ENCODE assay signal across 8 mouse cellular contexts in genomic region chr17:22866421-22866844, GRCm38 (mm10). TPM values are rescaled to one million over a fixed set of nuclear protein-coding genes. Genes with fewer than 3 reads are reported as not detected.
DNase-seq lines count a peak whose midpoint lies in the region; ATAC-seq lines count a peak whose summit lies in the region.

No protein-coding gene starts in this region.

- H3K27me3 ChIP-seq in neural tube, embryonic 11.5 days (ENCODE audit: control insufficient read depth, insufficient read depth, low read length) = no peaks in the 10 kb centered on the region
- no peaks in the 10 kb centered on the region for H3K27me3 ChIP-seq in embryonic facial prominence, embryonic 14.5 days (replicated peaks; ENCODE audit: control insufficient read depth, insufficient read depth, low read length)
- no peaks in the 10 kb centered on the region for H3K27me3 ChIP-seq in megakaryocyte, embryonic 14.5 days (replicated peaks)

- DNase-seq in neural tube, embryonic 11.5 days (ENCODE audit: low spot score) = no peak
- DNase-seq in neural tube, embryonic 10.5 days (ENCODE audit: extremely low spot score, low spot score) = no peak
- DNase-seq in NIH3T3 (ENCODE audit: low read depth) = peak; percentile 78
- DNase-seq in embryonic facial prominence, embryonic 14.5 days (ENCODE audit: low spot score) = peak; percentile 41
- peak; percentile 84 for DNase-seq in induced T-regulatory cell, adult 2 months (ENCODE audit: low read depth)
- peak; percentile 15 for DNase-seq in telencephalon, adult 2 months (ENCODE audit: low read depth, low spot score)
- no peak for DNase-seq in urinary bladder, adult 2 months (ENCODE audit: low spot score)

- peak overlapping the region; percentile 62 for H3K9ac ChIP-seq in neural tube, embryonic 11.5 days (ENCODE audit: low read length)
- H3K9ac ChIP-seq in embryonic facial prominence, embryonic 14.5 days (ENCODE audit: low read depth, low read length) = peak overlapping the region; percentile 79

- peak; percentile 20 for ATAC-seq in neural tube, embryonic 11.5 days (ENCODE audit: insufficient read depth, low FRiP score, low TSS enrichment)
- peak; percentile 41; the same call in 1 of the 2 replicates for ATAC-seq in embryonic facial prominence, embryonic 14.5 days (ENCODE audit: low read depth)

- peaks cover 5% of the 10 kb centered on the region; the same call in 1 of the 2 replicates for H3K4me1 ChIP-seq in neural tube, embryonic 11.5 days (ENCODE audit: control insufficient read depth, insufficient read depth, low read length)
- H3K4me1 ChIP-seq in embryonic facial prominence, embryonic 14.5 days (ENCODE audit: control insufficient read depth, insufficient read depth, low read length) = peaks cover 7% of the 10 kb centered on the region; the same call in 1 of the 2 replicates
- H3K4me1 ChIP-seq in megakaryocyte, embryonic 14.5 days = peaks cover 15% of the 10 kb centered on the region

- whole genome bisulfite sequencing in neural tube, embryonic 11.5 days = 2% methylated on average over 10 of the region's 10 CpGs
- 2% methylated on average over 10 of the region's 10 CpGs for WGBS in embryonic facial prominence, embryonic 14.5 days

- H3K4me2 ChIP-seq in neural tube, embryonic 11.5 days (ENCODE audit: low read depth) = peak overlapping the region; percentile 43
- peak overlapping the region; percentile 67 for H3K4me2 ChIP-seq in embryonic facial prominence, embryonic 14.5 days (ENCODE audit: low read depth, low read length)

- no peaks in the 10 kb centered on the region; the same call in 1 of the 2 replicates for H3K36me3 ChIP-seq in neural tube, embryonic 11.5 days (ENCODE audit: control insufficient read depth, insufficient read depth, low read length)
- peaks cover 27% of the 10 kb centered on the region for H3K36me3 ChIP-seq in embryonic facial prominence, embryonic 14.5 days (ENCODE audit: control insufficient read depth, insufficient read depth, low read length)
- H3K36me3 ChIP-seq in megakaryocyte, embryonic 14.5 days (replicated peaks; ENCODE audit: low read length) = peaks cover 28% of the 10 kb centered on the region

- no peak overlapping the region for H3K27ac ChIP-seq in neural tube, embryonic 11.5 days (ENCODE audit: low read depth, low read length)
- peak overlapping the region; percentile 89 for H3K27ac ChIP-seq in embryonic facial prominence, embryonic 14.5 days (replicated peaks; ENCODE audit: low read depth, low read length)

- H3K9me3 ChIP-seq in neural tube, embryonic 11.5 days (ENCODE audit: control insufficient read depth, low read length) = no peaks in the 10 kb centered on the region
- 0 out of 2 replicates have a peak, but pooled peaks cover 3% of the 10 kb centered on the region for H3K9me3 ChIP-seq in embryonic facial prominence, embryonic 14.5 days (ENCODE audit: control insufficient read depth, low read length)
- no peaks in the 10 kb centered on the region for H3K9me3 ChIP-seq in megakaryocyte, embryonic 14.5 days

- peak overlapping the region; percentile 52 for H3K4me3 ChIP-seq in neural tube, embryonic 11.5 days (ENCODE audit: low read depth, low read length)
- H3K4me3 ChIP-seq in embryonic facial prominence, embryonic 14.5 days (ENCODE audit: low read depth, low read length) = peak overlapping the region; percentile 66
- H3K4me3 ChIP-seq in megakaryocyte, embryonic 14.5 days (replicated peaks) = peak overlapping the region; percentile 92

RNA-seq across cellular contexts. Expression of gene Zfp945, which starts 0.5 kb away (rescaled TPM):
- 20.8 and 21.2 TPM in 2 replicates for polyA plus RNA-seq in neural tube, embryonic 11.5 days (2014; fragmentation: Nextera tagmentation; extraction: Ambion mirVana)
- 20.5 and 24.5 TPM in 2 replicates for polyA plus RNA-seq in embryonic facial prominence, embryonic 14.5 days (2014; fragmentation: Nextera tagmentation; extraction: Ambion mirVana)
- 0.13 TPM in 1 of 2 replicates, not detected in the other for polyA plus RNA-seq in megakaryocyte, embryonic 14.5 days (2012; ENCODE audit: insufficient read depth, low replicate concordance)
- polyA plus RNA-seq in urinary bladder, adult 2 months (2012; rRNA removed) = 11.6 and 13.4 TPM in 2 replicates

Comparison
In these comparisons a context has a peak if more than half of its experiments do, and no peak if none do; other contexts are left out.
1. DNase-seq: peak in NIH3T3 (single experiment), embryonic facial prominence, embryonic 14.5 days (single experiment), induced T-regulatory cell, adult 2 months (single experiment) and telencephalon, adult 2 months (single experiment); none in neural tube, embryonic 11.5 days (single experiment), neural tube, embryonic 10.5 days (single experiment) and urinary bladder, adult 2 months (single experiment).
2. RNA of gene Zfp945, which starts 0.5 kb away (polyA plus RNA-seq): 20.8 to 21.2 TPM in neural tube, embryonic 11.5 days, 20.5 to 24.5 TPM in embryonic facial prominence, embryonic 14.5 days and 11.6 to 13.4 TPM in urinary bladder, adult 2 months; 0.13 TPM in megakaryocyte, embryonic 14.5 days; every median in the first group is over 10 times any median in the second.
3. Peak in every context shown above with its lines, with median percentiles within 50 percentile points of each other: H3K4me3 ChIP-seq.